In the genomic region with DNA sequence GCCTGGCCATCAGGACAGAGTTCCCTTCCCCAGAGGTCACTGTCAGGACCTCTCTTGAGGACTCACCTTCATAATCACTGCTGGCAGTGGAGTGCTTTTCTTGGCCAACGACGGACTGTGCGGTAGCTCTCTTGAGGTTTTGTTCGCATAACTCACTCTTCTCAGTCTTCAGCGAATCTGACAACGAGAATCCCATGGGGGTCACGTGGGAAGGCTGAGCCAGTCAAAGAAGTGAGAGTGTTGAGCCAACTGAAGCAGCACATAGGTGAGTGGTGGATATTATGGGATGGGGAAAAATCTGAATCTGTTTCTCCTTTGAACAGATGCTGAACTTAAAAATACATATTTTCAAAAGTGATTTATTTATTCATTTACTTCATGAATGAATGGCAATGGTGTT, we compare ENCODE assay signal across 26 mouse cellular contexts. TPM values are rescaled to one million over a fixed set of nuclear protein-coding genes. Genes with fewer than 3 reads are reported as not detected.
DNase-seq lines count a peak whose midpoint lies in the region; ATAC-seq and TF ChIP-seq lines count a peak whose summit lies in the region.
"Had no signal": no experiment of that assay in that cellular context is flagged by ENCODE, and none has a peak within 500 bp of the region (broad histone marks: within the 10 kb centered on the region; RNA-seq: fewer than 3 reads in every experiment).

No protein-coding gene starts in this region.

- peak; percentile 34; the same call in 1 of the 2 replicates for ATAC-seq in hindbrain, embryonic 16.5 days
- peak; percentile 49; the same call in 1 of the 2 replicates for ATAC-seq in midbrain, postnatal 0 days (ENCODE audit: low FRiP score)
- no peak for ATAC-seq in midbrain, embryonic 15.5 days (replicated peaks)
- ATAC-seq: activated CD4-positive, CD25-positive, alpha-beta regulatory T cell, adult 4 months; forebrain, embryonic 15.5 days; intestine, embryonic 15.5 days; Patski had no signal

- H3K27ac ChIP-seq in hindbrain, embryonic 16.5 days (ENCODE audit: low read depth, low read length) = no peak overlapping the region
- no peak overlapping the region for H3K27ac ChIP-seq in hindbrain, embryonic 10.5 days
- H3K27ac ChIP-seq in midbrain, postnatal 0 days (ENCODE audit: low read depth, low read length) = no peak overlapping the region
- H3K27ac ChIP-seq in midbrain, embryonic 15.5 days = no peak overlapping the region
- peak overlapping the region; percentile 12; the same call in 1 of the 2 replicates for H3K27ac ChIP-seq in ES-E14 (ENCODE audit: insufficient read depth, low read depth, low read length, poor library complexity, severe bottlenecking)
- H3K27ac ChIP-seq in gastrocnemius, adult 2 months = no peak overlapping the region
- H3K27ac ChIP-seq: forebrain, embryonic 15.5 days; heart, adult 2 months; heart, embryonic 15.5 days; hindbrain, embryonic 12.5 days; intestine, embryonic 15.5 days had no signal

- H3K27me3 ChIP-seq in hindbrain, embryonic 16.5 days (replicated peaks; ENCODE audit: control insufficient read depth, insufficient read depth, low read length) = no peaks in the 10 kb centered on the region
- no peaks in the 10 kb centered on the region for H3K27me3 ChIP-seq in hindbrain, embryonic 10.5 days (ENCODE audit: insufficient read depth, poor library complexity, severe bottlenecking)
- no peaks in the 10 kb centered on the region for H3K27me3 ChIP-seq in midbrain, postnatal 0 days (ENCODE audit: insufficient read depth, low read length)
- H3K27me3 ChIP-seq in midbrain, embryonic 15.5 days (replicated peaks) = no peaks in the 10 kb centered on the region
- H3K27me3 ChIP-seq: forebrain, embryonic 15.5 days; heart, embryonic 15.5 days; hindbrain, embryonic 12.5 days; intestine, embryonic 15.5 days; Patski had no signal

- no peaks in the 10 kb centered on the region for H3K4me1 ChIP-seq in hindbrain, embryonic 16.5 days (ENCODE audit: control insufficient read depth, insufficient read depth, low read depth, low read length)
- no peaks in the 10 kb centered on the region for H3K4me1 ChIP-seq in hindbrain, embryonic 10.5 days (replicated peaks)
- H3K4me1 ChIP-seq in midbrain, postnatal 0 days (ENCODE audit: insufficient read depth, low read length) = no peaks in the 10 kb centered on the region
- H3K4me1 ChIP-seq in midbrain, embryonic 15.5 days = no peaks in the 10 kb centered on the region
- H3K4me1 ChIP-seq in ES-E14 (ENCODE audit: control insufficient read depth in 2 of 2, insufficient read depth in 2 of 2, low read length in 2 of 2, poor library complexity in 1 of 2) = no peaks in the 10 kb centered on the region
- H3K4me1 ChIP-seq: forebrain, embryonic 15.5 days; hindbrain, embryonic 12.5 days; intestine, embryonic 15.5 days had no signal

- no peak for DNase-seq in hindbrain, embryonic 10.5 days (ENCODE audit: low spot score)
- DNase-seq in midbrain, postnatal 0 days (ENCODE audit: low spot score) = peak; percentile 5
- DNase-seq in ES-E14 (ENCODE audit: low read depth, low spot score) = no peak
- DNase-seq in spleen, postnatal 36 days (ENCODE audit: low spot score in 2 of 2) = no peak
- DNase-seq in gastrocnemius, adult 2 months = no peak
- DNase-seq: adrenal gland, postnatal 14 days; cerebellum, adult 18-20 months; cerebellum, adult 9-11 months; cerebellum, postnatal 36 days; gastrocnemius, postnatal 10 days; heart, adult 2 months had no signal

- no peak overlapping the region for H3K4me2 ChIP-seq in hindbrain, embryonic 16.5 days (ENCODE audit: low read length)
- no peak overlapping the region for H3K4me2 ChIP-seq in midbrain, postnatal 0 days (ENCODE audit: low read depth, low read length, poor library complexity, severe bottlenecking)
- H3K4me2 ChIP-seq in midbrain, embryonic 15.5 days = no peak overlapping the region
- H3K4me2 ChIP-seq: forebrain, embryonic 15.5 days; heart, embryonic 11.5 days; heart, embryonic 15.5 days; hindbrain, embryonic 12.5 days; intestine, embryonic 15.5 days had no signal

- TF ChIP-seq CTCF in midbrain, postnatal 0 days (IDR thresholded peaks at IDR 0.05) = no peak
- no peak for TF ChIP-seq CTCF in gastrocnemius, adult 2 months (IDR thresholded peaks at IDR 0.05)

- no peak overlapping the region for H3K4me3 ChIP-seq in hindbrain, embryonic 16.5 days (ENCODE audit: low read length)
- H3K4me3 ChIP-seq in hindbrain, embryonic 10.5 days = no peak overlapping the region
- H3K4me3 ChIP-seq in midbrain, postnatal 0 days (ENCODE audit: low read depth, low read length) = no peak overlapping the region
- no peak overlapping the region for H3K4me3 ChIP-seq in midbrain, embryonic 15.5 days
- H3K4me3 ChIP-seq in ES-E14 (ENCODE audit: insufficient read depth in 1 of 2, low read depth in 1 of 2, low read length in 2 of 2, poor library complexity in 1 of 2, severe bottlenecking in 1 of 2) = no peak overlapping the region
- H3K4me3 ChIP-seq in gastrocnemius, adult 2 months = no peak overlapping the region
- H3K4me3 ChIP-seq: forebrain, embryonic 15.5 days; heart, adult 2 months; heart, embryonic 15.5 days; hindbrain, embryonic 12.5 days; intestine, embryonic 15.5 days had no signal

- intact Hi-C loops in gastrocnemius, adult 2 months (cut with DNase I) = no loop called here

- H3K36me3 ChIP-seq in hindbrain, embryonic 16.5 days (ENCODE audit: control insufficient read depth, insufficient read depth, low read length) = no peaks in the 10 kb centered on the region
- H3K36me3 ChIP-seq in hindbrain, embryonic 10.5 days = no peaks in the 10 kb centered on the region
- no peaks in the 10 kb centered on the region for H3K36me3 ChIP-seq in midbrain, postnatal 0 days (ENCODE audit: insufficient read depth, low read length)
- no peaks in the 10 kb centered on the region for H3K36me3 ChIP-seq in midbrain, embryonic 15.5 days (replicated peaks)
- no peaks in the 10 kb centered on the region for H3K36me3 ChIP-seq in ES-E14 (ENCODE audit: control insufficient read depth, insufficient read depth, low read length, poor library complexity, severe bottlenecking)
- H3K36me3 ChIP-seq: forebrain, embryonic 15.5 days; heart, embryonic 15.5 days; hindbrain, embryonic 12.5 days; intestine, embryonic 15.5 days had no signal

- H3K9me3 ChIP-seq in hindbrain, embryonic 16.5 days (ENCODE audit: control insufficient read depth, low read length) = no peaks in the 10 kb centered on the region
- H3K9me3 ChIP-seq in hindbrain, embryonic 10.5 days = no peaks in the 10 kb centered on the region
- H3K9me3 ChIP-seq in midbrain, postnatal 0 days (ENCODE audit: low read length) = no peaks in the 10 kb centered on the region
- no peaks in the 10 kb centered on the region for H3K9me3 ChIP-seq in midbrain, embryonic 15.5 days
- H3K9me3 ChIP-seq in ES-E14 (ENCODE audit: control insufficient read depth, insufficient read depth, low read depth, low read length) = no peaks in the 10 kb centered on the region
- H3K9me3 ChIP-seq: forebrain, embryonic 15.5 days; heart, embryonic 15.5 days; hindbrain, embryonic 12.5 days; intestine, embryonic 15.5 days had no signal

- WGBS in hindbrain, embryonic 16.5 days = 72% methylated on average over 7 of the region's 7 CpGs
- 83% methylated on average over 7 of the region's 7 CpGs for WGBS in hindbrain, embryonic 10.5 days
- 72% methylated on average over 7 of the region's 7 CpGs for WGBS in midbrain, postnatal 0 days
- WGBS in midbrain, embryonic 15.5 days = 71% methylated on average over 7 of the region's 7 CpGs

- in situ Hi-C loops in ES-E14 (cut with MboI; ENCODE audit: low sequenced_read_pairs in 2 of 2, unreplicated experiment in 2 of 2) = no loop called here

- no peak overlapping the region for H3K9ac ChIP-seq in hindbrain, embryonic 16.5 days (ENCODE audit: low read depth, low read length)
- H3K9ac ChIP-seq in midbrain, postnatal 0 days (replicated peaks; ENCODE audit: low read length, poor library complexity, severe bottlenecking) = no peak overlapping the region
- no peak overlapping the region for H3K9ac ChIP-seq in midbrain, embryonic 15.5 days
- no peak overlapping the region for H3K9ac ChIP-seq in ES-E14 (ENCODE audit: insufficient read depth, low read depth, low read length, poor library complexity, severe bottlenecking)
- H3K9ac ChIP-seq: forebrain, embryonic 15.5 days; heart, embryonic 15.5 days; hindbrain, embryonic 12.5 days; intestine, embryonic 15.5 days had no signal

RNA-seq across cellular contexts. Expression of gene Gm11213, which starts 3.3 kb away (rescaled TPM):
- polyA plus RNA-seq in hindbrain, embryonic 16.5 days (2015; fragmentation: Nextera tagmentation; extraction: Ambion mirVana) = not detected in 2 replicates
- polyA plus RNA-seq in hindbrain, embryonic 10.5 days (2016; fragmentation: Nextera tagmentation; extraction: Ambion mirVana) = not detected in 2 replicates
- total RNA-seq in midbrain, postnatal 0 days (2014; rRNA removed) = not detected in 2 replicates
- polyA plus RNA-seq in midbrain, postnatal 0 days (2015; fragmentation: Nextera tagmentation; extraction: Ambion mirVana) = not detected in 2 replicates
- not detected in 2 replicates for polyA plus RNA-seq in midbrain, embryonic 15.5 days (2015; fragmentation: Nextera tagmentation; extraction: Ambion mirVana)
- not detected in 2 replicates for total RNA-seq in ES-E14 (2012; rRNA removed)
- total RNA-seq in gastrocnemius, adult 2 months (2021) = not detected
- total RNA-seq: adrenal gland, adult 18-20 months; adrenal gland, postnatal 14 days; gastrocnemius, postnatal 10 days; gastrocnemius, postnatal 4 days; heart, adult 2 months; heart, postnatal 25 days; MEL had no signal
- polyA plus RNA-seq: activated CD4-positive, CD25-positive, alpha-beta regulatory T cell, adult 4 months; embryonic facial prominence, embryonic 11.5 days; forebrain, embryonic 11.5 days; forebrain, embryonic 15.5 days; heart, adult 2 months; heart, embryonic 11.5 days; heart, embryonic 15.5 days; hindbrain, embryonic 12.5 days; intestine, embryonic 15.5 days; Patski had no signal

RNA-seq across cellular contexts. Expression of gene Tex48, which starts 13.8 kb away (rescaled TPM):
- not detected in 2 replicates for polyA plus RNA-seq in hindbrain, embryonic 16.5 days (2015; fragmentation: Nextera tagmentation; extraction: Ambion mirVana)
- polyA plus RNA-seq in hindbrain, embryonic 10.5 days (2016; fragmentation: Nextera tagmentation; extraction: Ambion mirVana) = not detected in 2 replicates
- total RNA-seq in midbrain, postnatal 0 days (2014; rRNA removed) = not detected in 2 replicates
- not detected in 2 replicates for polyA plus RNA-seq in midbrain, postnatal 0 days (2015; fragmentation: Nextera tagmentation; extraction: Ambion mirVana)
- not detected in 2 replicates for polyA plus RNA-seq in midbrain, embryonic 15.5 days (2015; fragmentation: Nextera tagmentation; extraction: Ambion mirVana)
- not detected in 2 replicates for total RNA-seq in ES-E14 (2012; rRNA removed)
- total RNA-seq in gastrocnemius, adult 2 months (2021) = not detected
- total RNA-seq: adrenal gland, adult 18-20 months; adrenal gland, postnatal 14 days; gastrocnemius, postnatal 10 days; gastrocnemius, postnatal 4 days; heart, adult 2 months; heart, postnatal 25 days; MEL had no signal
- polyA plus RNA-seq: activated CD4-positive, CD25-positive, alpha-beta regulatory T cell, adult 4 months; embryonic facial prominence, embryonic 11.5 days; forebrain, embryonic 11.5 days; forebrain, embryonic 15.5 days; heart, adult 2 months; heart, embryonic 11.5 days; heart, embryonic 15.5 days; hindbrain, embryonic 12.5 days; intestine, embryonic 15.5 days; Patski had no signal

RNA-seq across cellular contexts. Expression of gene Tmem268, which starts 49.8 kb away (rescaled TPM):
- polyA plus RNA-seq in hindbrain, embryonic 16.5 days (2015; fragmentation: Nextera tagmentation; extraction: Ambion mirVana) = 3.8 and 5.1 TPM in 2 replicates
- polyA plus RNA-seq in hindbrain, embryonic 10.5 days (2016; fragmentation: Nextera tagmentation; extraction: Ambion mirVana) = 7.6 and 10.2 TPM in 2 replicates
- total RNA-seq in midbrain, postnatal 0 days (2014; rRNA removed) = 3.2 and 4.8 TPM in 2 replicates
- 4.7 and 5.0 TPM in 2 replicates for polyA plus RNA-seq in midbrain, postnatal 0 days (2015; fragmentation: Nextera tagmentation; extraction: Ambion mirVana)
- 3.7 and 4.7 TPM in 2 replicates for polyA plus RNA-seq in midbrain, embryonic 15.5 days (2015; fragmentation: Nextera tagmentation; extraction: Ambion mirVana)
- 4.1 and 7.1 TPM in 2 replicates for total RNA-seq in ES-E14 (2012; rRNA removed)
- total RNA-seq in gastrocnemius, adult 2 months (2021) = 10 to 100 TPM; 13.3 to 14.7 TPM

RNA-seq across cellular contexts. Expression of gene Gm11214, which starts 54.8 kb away (rescaled TPM):
- polyA plus RNA-seq in hindbrain, embryonic 16.5 days (2015; fragmentation: Nextera tagmentation; extraction: Ambion mirVana) = not detected in 2 replicates
- not detected in 2 replicates for polyA plus RNA-seq in hindbrain, embryonic 10.5 days (2016; fragmentation: Nextera tagmentation; extraction: Ambion mirVana)
- not detected in 2 replicates for total RNA-seq in midbrain, postnatal 0 days (2014; rRNA removed)
- not detected in 2 replicates for polyA plus RNA-seq in midbrain, postnatal 0 days (2015; fragmentation: Nextera tagmentation; extraction: Ambion mirVana)
- not detected in 2 replicates for polyA plus RNA-seq in midbrain, embryonic 15.5 days (2015; fragmentation: Nextera tagmentation; extraction: Ambion mirVana)
- total RNA-seq in ES-E14 (2012; rRNA removed) = not detected in 2 replicates
- total RNA-seq in gastrocnemius, adult 2 months (2021) = not detected
- total RNA-seq: adrenal gland, adult 18-20 months; adrenal gland, postnatal 14 days; gastrocnemius, postnatal 10 days; gastrocnemius, postnatal 4 days; heart, adult 2 months; heart, postnatal 25 days; MEL had no signal
- polyA plus RNA-seq: activated CD4-positive, CD25-positive, alpha-beta regulatory T cell, adult 4 months; embryonic facial prominence, embryonic 11.5 days; forebrain, embryonic 11.5 days; forebrain, embryonic 15.5 days; heart, adult 2 months; heart, embryonic 11.5 days; heart, embryonic 15.5 days; hindbrain, embryonic 12.5 days; intestine, embryonic 15.5 days; Patski had no signal
